Mouse (Mus musculus) liver, adult 2 months (tissue): ENCODE data around the gene Arid3c.

Experiments used
- CTCF ChIP-seq: fragments of 200-500 bp; IDR thresholded peaks from 2 replicates; pipeline ENCODE4 v1.5.1; 2011; ENCODE audit warnings: low read depth, low read length, control low read depth
- POLR2A ChIP-seq: fragments of 200-500 bp; IDR thresholded peaks from 2 replicates; pipeline ENCODE4 v1.6.1; 2011; ENCODE audit warnings: low read length, control low read depth; ENCODE audit not compliant: insufficient read depth; ENCODE audit errors: extremely low read depth

DNA sequence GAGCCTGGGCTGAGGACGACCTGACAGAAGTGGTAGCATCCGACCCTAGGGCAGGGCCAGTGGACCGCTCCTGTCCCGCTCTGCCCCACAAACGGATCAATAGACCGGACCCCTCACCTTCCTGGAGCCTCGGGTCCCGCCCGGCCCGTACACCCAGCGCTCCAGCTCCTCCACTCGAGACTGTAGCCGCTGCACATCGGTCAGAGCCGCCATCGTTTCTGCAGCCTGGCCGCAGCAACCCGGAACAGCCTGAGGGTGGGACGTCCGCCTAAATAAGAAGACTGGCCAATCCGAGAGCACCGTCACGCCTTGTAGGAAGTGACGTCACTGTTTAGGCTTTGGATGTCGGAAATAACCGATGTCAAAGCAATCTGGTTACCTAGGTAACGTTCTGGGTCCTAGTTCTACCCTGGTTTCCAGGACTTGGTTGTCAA lies 8.0 kb downstream of the Arid3c start, which contains the start of gene Dctn3:
- peak; percentile 82; the same call in 1 of the 2 replicates for TF ChIP-seq POLR2A
- no peak for TF ChIP-seq CTCF
